Mouse (Mus musculus): ENCODE data around the gene Zfp57.
"Not testable (repeated sequence)": the region's sequence is repeated elsewhere in the genome, so short reads cannot be mapped to it uniquely, and the experiment has no call there.

Zfp57 gene

DNA sequence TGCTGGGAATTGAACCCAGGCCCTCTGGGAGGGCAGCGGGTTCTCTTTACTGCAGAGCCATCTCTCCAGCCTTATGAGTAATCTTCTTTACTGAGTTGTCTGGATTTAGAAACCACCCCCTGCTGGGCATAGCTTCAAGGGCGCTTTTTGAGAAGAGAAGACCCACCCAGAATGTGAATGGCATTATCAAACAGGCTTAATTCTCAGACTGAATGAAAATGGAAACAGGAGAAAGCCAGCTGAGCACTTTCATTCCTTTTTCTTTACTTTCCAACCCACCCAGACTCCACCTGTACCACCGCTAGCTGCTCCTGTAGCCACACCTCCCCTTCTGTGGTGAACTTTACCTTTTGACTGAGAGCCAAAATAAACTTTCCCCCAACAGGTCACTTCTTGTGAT is 5.5 kb upstream of the Zfp57 start:
- no peak for DNase-seq (ENCODE audit: low spot score)

DNA sequence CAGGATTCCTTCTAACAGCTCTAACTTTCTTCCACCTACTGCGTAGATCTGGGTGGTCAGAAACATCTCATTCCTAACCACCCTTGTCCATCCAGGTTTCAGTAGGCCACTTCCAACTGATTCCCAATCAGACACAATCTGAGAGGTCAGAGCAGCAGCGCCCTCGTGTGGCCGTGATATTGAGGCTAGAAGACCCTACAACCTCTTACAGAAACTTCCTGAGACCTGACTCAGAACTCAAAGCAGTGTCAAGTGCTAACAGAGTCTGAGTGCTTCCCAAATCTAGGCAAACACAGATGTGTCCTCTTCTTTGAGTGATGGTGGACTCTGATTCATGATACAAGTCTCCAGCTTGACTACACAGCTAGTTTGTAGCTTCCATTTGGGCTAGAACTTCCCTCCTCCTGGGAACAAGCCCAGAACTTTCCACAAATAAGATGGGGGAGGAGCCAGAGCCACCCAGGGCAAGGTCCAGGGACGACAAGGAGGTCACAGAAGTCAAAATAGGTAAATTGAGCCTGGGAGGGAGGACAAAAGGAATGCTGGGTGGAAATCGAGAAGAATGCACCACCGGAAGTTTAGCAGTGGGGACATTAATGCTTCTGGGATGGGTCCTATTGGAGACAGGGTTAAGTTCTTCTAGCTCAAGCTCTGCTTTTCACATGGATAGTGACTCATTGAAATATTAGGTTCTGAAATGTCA is 3.8 kb upstream of the Zfp57 start:
- DNase-seq (ENCODE audit: low spot score) = peak; percentile 83

DNA sequence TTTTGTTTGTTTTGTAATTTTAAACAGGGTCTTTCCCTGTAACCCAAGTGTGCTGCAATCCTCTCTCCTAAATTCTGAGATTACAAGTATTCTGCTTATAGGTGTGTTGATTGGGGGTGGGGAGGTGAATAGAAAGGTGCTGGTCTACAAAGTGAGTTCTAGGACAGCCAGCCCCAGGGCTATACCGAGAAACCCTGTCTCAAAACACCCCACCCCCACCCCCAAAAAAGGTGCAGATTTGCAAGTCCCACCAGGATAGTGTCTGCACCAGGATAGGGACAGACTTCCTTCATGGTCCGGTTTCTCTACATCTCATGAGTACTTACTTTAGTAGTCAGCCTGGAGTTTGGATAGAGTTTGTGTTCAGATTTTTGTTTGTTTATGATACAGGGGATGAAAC is 2.5 kb upstream of the Zfp57 start:
- DNase-seq (ENCODE audit: low spot score) = no peak

DNA sequence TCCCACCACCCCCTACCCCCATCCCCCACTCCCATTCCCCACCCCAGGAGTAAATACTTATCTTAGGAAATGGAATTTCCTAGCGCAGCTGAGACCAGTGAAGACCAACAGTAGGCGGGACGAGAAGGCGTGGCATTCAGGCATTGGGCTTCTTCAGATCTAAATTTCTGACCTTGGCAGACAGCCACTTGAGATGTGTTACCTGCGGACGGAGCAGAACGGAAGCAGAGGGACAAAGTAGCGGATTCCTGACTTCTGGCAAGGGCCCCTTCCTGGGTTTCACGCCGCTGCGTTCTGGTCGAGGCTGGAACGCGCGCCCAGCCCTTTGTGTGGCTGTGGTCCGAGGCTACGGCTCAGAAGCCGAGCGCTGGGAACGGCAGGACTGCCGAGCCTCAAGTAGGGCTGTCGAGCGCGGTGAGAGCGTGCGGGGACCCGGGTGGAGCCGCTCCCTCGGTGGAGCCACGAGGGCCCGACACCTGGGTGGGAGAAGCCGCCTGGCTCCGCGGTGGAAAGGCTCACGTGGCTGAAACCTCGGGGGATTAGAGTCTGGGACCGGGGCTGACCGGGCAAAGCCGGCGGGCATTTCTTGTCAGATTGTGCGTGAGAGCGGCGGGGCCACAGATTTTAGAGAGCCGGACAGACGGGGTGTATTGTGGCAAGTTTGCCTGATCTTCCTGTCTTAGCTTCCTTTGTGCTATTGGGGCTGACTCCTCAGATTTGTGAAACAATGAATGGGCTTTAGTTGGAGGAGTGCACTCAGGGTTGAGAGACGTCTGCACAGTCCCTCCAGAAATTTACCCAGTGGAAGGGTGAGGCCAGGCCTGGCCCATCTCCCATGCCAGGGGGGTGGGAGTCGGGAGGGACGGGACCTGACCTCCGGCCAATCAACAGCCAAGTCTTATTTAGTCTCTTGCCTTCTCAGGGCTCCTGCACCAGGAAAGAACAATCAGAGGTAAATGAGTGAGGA is 1.7 kb downstream of the Zfp57 start:
- DNase-seq (ENCODE audit: low spot score) = peak; percentile 91

DNA sequence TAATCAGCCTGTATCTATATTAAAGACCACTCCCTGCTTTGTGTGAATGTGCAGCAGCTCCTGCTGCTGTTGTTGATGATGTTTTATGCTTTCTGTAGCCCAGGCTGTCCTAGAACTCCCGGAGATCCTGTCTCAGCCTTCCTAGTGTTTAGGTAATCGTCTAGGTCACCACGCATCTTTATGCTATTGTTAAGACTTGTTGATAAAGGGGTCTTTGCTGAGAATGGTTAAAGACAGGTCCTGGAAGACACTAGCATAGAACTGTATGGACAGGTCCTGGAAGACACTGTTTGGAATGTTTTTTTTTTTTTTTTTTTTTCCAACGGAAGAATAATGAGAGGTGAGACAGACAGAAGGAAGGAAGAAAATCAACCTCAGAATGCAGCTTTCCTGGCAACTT is 2.4 kb downstream of the Zfp57 start:
- DNase-seq (ENCODE audit: low spot score) = no peak

DNA sequence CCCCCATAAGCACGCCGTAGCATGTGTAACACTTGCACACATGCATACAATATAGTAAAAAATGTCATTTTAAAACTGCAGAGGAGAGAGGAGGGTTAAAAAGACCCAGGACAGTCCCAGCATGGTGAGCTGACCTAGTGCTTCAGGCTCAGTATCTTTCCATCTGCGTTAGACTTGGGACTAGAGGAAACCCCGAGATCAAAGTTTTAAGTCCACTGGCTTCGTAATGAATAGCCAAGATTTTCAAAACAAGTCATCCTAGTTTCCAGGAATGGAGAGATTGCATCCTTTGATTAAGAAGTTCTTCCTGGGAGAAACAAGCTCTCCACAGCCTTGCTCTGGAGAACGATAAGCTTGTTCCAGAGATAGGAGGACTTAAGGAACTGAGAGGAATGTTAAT is 7.2 kb downstream of the Zfp57 start:
- peak; percentile 47 for DNase-seq (ENCODE audit: low spot score)

DNA sequence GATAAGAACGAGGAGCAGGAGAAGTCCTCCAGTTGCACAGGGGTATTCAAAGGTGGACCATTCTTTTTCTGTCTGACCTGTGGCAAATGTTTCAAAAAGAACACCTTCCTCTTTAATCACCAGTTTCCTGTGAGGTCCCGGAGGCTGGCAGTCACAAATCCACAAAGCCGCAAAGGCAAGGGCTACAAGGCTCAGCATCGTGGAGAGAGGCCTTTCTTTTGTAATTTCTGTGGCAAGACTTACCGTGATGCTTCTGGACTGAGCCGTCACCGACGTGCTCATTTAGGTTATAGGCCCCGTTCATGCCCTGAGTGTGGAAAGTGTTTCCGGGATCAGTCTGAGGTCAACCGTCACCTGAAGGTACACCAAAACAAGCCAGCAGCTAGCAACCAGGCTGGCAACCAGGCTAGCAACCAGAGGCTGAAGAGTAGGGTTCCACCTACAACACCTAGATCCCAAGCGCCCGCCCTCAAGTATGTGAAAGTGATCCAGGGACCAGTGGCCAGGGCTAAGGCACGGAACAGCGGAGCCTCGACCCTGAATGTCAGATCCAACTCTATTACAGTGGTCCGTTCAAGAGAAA is 8.6 kb downstream of the Zfp57 start:
- no peak for DNase-seq (ENCODE audit: low spot score)

DNA sequence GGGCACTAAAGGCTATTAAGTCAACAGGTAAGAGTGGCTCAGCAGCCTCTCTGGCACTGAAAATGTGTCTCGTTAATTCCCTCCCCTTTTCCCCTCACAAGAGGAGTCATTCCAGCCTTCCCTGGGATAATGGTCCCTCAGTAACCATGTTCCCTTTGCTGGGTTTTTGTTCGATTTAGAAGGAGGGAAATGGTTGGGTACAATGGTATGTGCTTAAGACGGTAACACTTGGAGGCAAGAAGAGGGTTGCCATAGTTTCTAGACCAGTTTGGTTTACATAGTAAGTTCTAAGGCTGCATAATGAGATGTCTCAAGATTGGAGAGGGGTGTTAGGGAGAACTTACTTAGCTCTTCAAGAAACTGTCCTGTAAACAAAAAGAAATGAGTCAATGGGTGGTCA is 10.8 kb downstream of the Zfp57 start:
- DNase-seq (ENCODE audit: low spot score) = no peak

DNA sequence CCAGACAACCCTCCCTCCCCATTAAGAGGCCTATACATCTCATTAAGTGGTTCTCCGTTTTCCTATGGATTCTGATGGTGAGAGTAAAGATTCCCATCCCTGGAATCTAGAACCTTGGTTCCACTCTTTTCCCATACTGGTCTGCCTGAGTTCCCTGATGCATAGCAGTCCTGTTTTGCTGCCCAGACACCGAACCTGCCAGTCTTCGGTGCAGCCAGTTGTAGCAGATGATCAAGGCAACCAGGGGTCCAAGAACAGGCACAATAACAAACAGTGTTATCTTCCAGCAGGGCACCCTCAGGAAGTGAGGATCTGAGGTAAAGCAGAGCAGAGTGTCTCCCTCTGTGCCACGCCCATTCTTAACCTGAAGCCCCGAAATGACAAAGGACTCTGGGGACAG is 11.2 kb downstream of the Zfp57 start:
- DNase-seq (ENCODE audit: low spot score) = no peak

DNA sequence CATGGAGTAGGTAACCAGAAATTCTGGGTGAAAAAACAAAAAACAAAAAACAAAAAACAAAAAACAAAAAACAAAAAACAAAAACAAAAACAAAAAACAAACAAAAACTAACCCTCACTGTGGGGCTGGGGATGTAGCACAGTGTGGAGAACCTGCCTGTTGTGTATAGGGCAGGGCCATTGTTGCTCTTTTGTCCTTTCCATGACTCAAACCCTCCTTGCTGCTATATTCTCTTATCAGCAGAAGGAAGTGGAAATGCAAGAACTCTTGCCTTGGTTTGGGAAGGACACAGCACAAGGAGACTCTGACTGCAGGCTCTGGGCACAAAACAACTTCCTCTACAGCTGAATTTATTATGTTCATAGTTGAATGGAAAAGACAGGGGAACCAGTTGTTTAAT is 15.4 kb downstream of the Zfp57 start:
- no peak for DNase-seq (ENCODE audit: low spot score)

DNA sequence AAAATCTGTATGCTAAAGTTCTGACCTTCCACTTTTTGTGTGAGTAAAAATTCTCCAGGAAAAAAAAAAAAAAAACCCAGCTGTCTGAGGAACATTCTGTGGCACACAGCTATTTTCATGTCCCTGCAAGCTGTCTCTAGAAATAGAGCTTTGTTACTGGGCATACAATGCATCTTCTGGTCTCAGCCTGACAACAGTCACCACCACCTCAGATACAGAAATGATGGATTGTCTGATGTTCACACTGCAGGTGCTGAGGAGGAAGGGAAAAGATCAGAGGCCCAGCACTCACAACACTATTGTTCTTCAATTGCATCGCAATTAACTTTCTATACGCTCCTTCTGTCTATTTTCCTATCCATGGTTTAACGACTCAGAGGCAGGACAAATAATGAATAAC is 17.4 kb downstream of the Zfp57 start:
- DNase-seq (ENCODE audit: low spot score) = no peak

DNA sequence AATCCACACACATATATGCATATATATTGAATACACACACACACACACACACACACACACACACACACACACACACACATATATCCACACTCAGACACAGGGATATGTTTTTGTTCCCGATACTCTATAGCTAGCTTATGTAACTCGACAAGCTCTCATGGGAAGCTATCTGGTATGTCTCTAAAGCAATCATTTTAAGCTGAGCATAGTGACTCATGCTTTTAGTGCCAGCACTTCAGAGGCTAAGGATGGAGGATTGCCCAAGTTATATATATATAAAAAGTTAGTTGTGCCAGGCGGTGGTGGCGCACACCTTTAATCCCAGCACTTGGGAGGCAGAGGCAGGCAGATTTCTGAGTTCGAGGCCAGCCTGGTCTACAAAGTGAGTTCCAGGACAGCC is 18.3 kb downstream of the Zfp57 start:
- DNase-seq (ENCODE audit: low spot score) = not testable (repeated sequence)

DNA sequence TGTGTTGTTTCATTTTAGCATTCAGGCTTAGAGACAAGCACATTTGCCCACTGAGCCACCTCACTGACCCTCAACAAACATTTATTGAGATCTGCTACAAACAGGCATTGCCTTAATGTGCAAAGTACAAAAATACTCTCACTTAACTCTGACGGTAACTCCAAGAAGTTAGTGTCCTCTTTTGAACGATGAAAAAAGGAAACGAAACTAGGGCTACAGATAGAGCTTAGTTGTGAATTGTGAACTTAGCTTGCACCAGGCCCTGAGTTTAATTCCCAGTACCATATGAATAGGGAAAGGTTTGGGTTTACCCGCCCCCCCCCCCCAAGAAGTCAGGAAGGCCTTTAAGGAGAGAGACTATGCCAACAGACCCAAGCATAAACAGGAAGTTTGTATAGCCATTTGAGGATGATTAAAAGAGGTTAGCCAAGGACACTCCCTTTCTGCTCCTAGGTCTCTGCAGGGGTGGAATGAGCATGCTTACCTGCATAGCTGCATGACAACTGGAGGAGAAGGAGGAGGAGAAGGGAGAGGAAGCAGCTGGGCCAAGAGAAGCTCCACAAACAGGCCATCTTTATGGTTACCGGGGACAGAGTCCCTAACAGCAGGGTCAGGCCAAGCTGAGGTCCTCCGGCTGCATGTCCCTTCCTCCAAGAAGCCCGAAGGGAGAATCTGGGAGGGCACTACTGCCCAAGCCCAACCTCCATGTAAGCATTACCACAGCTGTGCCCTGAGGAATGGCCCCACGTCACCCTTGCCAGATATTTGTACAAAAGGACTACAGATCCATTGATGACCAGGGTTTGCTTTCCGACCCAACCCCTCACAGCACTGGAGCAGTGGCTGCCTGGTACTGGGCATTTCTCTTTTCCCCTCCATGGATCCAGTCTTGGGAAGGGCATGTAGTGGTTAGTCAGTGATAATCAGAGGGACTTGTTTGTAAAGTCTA is 21.9 kb downstream of the Zfp57 start, which contains the start of gene Mog:
TSS of gene Mog (minus strand) at position 771 of the 949 bp plus-strand sequence.
- DNase-seq (ENCODE audit: low spot score) = no peak

DNA sequence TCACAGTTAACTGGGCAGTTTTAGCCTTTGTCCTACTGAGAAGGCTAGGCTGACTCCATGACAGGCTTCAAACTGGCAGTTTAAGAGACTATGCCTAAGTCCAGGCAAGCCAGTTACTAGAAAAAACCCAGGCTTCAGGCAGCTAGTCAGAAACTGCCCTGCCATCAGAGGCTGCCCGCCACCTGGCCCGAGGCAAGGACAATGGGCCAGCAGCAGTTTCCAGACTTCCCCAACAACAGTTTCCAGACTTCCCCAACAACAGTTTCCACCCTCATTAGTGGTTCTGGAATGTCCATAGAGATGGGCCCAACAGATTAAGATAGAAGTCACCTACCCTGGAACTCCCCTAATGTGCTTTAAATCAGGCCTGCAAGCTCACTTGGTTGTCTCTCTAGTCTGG is 25.5 kb downstream of the Zfp57 start:
- no peak for DNase-seq (ENCODE audit: low spot score)

DNA sequence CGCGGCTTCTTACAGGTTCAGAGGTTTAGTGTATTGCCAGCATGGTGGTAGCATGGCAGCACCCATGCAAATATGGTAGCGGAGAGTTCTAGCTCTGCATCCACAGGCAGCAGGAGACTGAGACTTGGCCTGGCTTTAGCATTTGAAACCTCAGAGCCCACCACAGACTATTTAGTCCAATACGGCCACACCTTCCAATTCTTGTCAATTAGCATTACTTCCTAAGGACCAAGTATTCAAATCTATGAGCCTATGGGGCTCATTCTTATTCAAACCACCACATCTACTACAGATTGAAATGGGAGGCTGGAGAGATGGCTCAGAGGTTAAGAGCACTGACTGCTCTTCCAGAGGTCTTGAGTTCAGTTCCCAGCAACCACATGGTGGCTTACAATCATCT is 26.5 kb downstream of the Zfp57 start:
- DNase-seq (ENCODE audit: low spot score) = no peak

DNA sequence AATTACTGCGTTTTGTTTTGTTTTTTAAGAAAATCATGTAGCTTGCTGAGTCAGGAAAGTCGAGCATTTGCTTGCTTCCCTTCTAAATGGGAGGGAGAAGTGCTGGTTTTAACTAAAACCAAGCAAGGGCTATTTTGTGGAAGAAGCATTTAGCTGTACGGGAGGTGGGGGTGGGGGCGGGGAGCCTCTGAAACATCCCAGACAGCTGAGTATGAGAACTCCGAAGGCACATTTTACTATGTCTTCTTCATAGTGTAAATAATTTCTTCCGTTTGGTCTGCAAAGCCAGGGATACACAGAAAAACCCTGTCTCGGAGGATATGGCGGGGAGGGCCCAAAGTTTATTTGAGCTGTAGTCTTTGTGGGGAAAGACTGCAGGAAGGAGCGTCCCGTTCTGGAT is 27.2 kb downstream of the Zfp57 start:
- no peak for DNase-seq (ENCODE audit: low spot score)

DNA sequence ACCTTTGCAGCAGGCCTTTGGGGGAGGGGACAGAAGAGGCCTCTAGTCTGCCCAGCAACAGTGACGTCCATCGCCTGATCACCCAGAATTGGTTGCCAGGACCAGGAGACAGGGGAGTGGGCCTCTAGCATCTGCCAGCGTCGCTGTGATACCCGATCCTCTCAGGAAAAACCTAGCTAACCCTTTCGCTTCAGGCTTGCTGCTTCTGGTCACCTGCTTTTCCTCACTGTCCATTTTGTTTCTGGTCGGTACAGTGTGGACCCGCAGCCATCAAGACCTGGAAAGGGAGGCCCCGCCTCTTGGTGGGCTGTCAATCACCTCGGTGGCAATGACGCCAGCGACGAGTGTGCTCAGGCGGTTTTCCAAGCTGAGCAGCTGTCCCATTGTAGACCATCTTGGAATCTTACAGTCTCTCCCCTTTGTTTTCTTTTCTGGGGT is 27.7 kb downstream of the Zfp57 start:
- peak; percentile 97 for DNase-seq (ENCODE audit: low spot score)

DNA sequence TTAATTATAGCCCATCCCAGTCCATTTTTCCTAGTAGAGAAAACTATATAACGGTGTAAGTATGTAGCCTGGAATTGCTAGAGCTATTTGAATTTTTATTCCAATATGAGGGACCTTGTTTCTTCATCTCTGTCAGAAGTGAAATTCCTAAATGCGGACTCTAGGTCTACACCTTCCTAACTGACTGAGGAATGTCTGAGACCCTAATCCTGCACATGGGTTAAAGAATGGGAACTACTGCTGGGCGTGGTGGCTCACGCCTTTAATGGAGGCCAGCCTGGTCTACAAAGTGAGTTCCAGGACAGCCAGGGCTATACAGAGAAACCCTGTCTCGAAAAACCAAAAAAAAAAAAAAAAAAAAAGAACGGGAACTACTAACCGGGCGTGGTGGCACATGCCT is 28.2 kb downstream of the Zfp57 start:
- no peak for DNase-seq (ENCODE audit: low spot score)

DNA sequence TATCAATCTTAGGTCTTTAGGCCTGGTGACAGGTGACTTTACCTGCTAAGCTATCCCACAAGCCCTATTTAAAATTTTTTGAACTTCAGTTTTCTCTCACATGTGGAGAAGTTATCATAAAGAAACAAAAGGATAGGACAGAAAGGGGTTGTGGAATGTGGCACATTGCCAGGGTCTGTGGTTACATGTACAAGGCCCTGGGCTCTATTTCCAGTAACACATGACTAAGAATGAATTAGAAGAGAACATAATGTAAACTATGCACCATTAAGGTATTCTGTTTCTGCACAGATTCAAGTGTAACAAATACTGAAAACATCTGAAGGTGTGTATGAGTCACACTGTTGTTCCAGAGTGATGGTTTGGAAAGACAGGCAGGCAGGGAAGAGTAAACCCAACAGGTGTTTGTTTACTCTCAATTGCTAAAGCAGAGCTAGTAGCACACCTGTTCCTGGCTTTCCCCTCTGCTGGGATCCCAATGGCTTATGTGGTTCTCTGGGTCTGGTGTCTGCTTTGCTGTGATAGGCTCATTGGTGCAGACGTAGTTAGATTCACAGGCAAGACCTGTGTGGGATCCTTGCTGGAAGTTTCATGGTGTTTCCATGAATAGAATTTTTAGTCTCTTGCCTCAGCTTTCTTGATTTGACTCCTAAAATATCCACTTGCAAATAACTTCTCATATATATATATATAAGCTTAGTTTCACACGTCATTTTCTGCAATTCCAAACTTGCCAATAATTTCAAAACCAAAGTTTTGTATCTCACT is 38.3 kb downstream of the Zfp57 start:
- DNase-seq (ENCODE audit: low spot score) = no peak

DNA sequence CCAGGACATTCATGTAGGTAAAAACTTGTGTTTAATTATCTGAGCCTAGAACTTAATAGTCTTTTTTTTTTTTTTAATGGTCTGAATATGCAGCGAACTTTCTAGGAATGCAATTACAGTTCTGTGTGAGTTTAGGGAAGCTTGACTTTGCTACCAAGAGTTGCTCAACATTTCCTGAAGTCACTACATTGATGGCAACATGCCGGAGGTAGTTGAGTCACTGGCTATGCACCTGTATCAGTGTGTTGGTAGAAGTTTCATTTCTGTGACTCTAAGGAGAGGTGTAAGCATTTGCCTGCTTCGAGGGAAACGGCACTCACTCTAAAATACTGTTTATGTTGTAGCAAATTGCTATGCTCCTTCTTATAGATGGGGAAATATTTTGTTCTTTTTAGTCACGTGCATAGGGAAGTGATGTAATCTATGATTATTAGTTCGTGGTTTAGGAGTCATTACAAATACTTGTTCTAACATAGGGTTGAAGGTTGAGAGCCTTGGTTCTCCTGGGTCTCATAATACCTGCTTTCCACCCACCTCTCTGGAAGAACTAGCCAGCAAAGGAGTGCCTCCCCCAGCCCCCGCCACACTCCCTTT is 43.8 kb downstream of the Zfp57 start:
- DNase-seq (ENCODE audit: low spot score) = no peak
